In genomic region chr4:101292736-101293541, GRCm38 (mm10) we compare ENCODE assay signal across 8 mouse cellular contexts. TPM values are rescaled to one million over a fixed set of nuclear protein-coding genes. Genes with fewer than 3 reads are reported as not detected.
DNase-seq lines count a peak whose midpoint lies in the region; ATAC-seq and TF ChIP-seq lines count a peak whose summit lies in the region.

No protein-coding gene starts in this region.

- peak overlapping the region; percentile 40 for H3K9ac ChIP-seq in intestine, embryonic 14.5 days (ENCODE audit: low read length)
- peak overlapping the region; percentile 60 for H3K9ac ChIP-seq in liver, embryonic 15.5 days
- peak overlapping the region; percentile 62 for H3K9ac ChIP-seq in stomach, postnatal 0 days (ENCODE audit: low read length)

- H3K36me3 ChIP-seq in intestine, embryonic 14.5 days (ENCODE audit: control insufficient read depth, insufficient read depth, low read length), result no peaks in the 10 kb centered on the region
- no peaks in the 10 kb centered on the region for H3K36me3 ChIP-seq in liver, embryonic 15.5 days (replicated peaks)
- no peaks in the 10 kb centered on the region for H3K36me3 ChIP-seq in stomach, postnatal 0 days (ENCODE audit: control insufficient read depth, insufficient read depth, low read length)

- TF ChIP-seq EP300 in stomach, postnatal 0 days (optimal IDR thresholded peaks at IDR 0.05), result no peak

- H3K4me1 ChIP-seq in intestine, embryonic 14.5 days (replicated peaks; ENCODE audit: control insufficient read depth, insufficient read depth, low read length), result peaks cover 8% of the 10 kb centered on the region
- peaks cover 30% of the 10 kb centered on the region for H3K4me1 ChIP-seq in liver, embryonic 15.5 days (replicated peaks)
- H3K4me1 ChIP-seq in stomach, postnatal 0 days (replicated peaks; ENCODE audit: control insufficient read depth, insufficient read depth), result 0 out of 2 replicates have a peak, but pooled peaks cover 3% of the 10 kb centered on the region

- peaks cover 16% of the 10 kb centered on the region for H3K27me3 ChIP-seq in intestine, embryonic 14.5 days (replicated peaks; ENCODE audit: control insufficient read depth, insufficient read depth, low read length)
- H3K27me3 ChIP-seq in liver, embryonic 15.5 days, result peaks cover 38% of the 10 kb centered on the region
- no peaks in the 10 kb centered on the region for H3K27me3 ChIP-seq in stomach, postnatal 0 days (ENCODE audit: control insufficient read depth, insufficient read depth, low read length)

- peak overlapping the region; percentile 69 for H3K27ac ChIP-seq in intestine, embryonic 14.5 days (ENCODE audit: low read depth)
- H3K27ac ChIP-seq in liver, embryonic 15.5 days (replicated peaks), result peak overlapping the region; percentile 87
- peak overlapping the region; percentile 90 for H3K27ac ChIP-seq in stomach, postnatal 0 days (replicated peaks)

- ATAC-seq in common myeloid progenitor, adult 5-6 weeks (replicated peaks; ENCODE audit: low read depth, poor library complexity, severe bottlenecking), result peak; percentile 73
- peak; percentile 54 for ATAC-seq in intestine, embryonic 14.5 days (replicated peaks; ENCODE audit: low FRiP score, low TSS enrichment, low read depth)
- ATAC-seq in liver, embryonic 15.5 days (ENCODE audit: insufficient read depth), result peak; percentile 36
- peak; percentile 57 for ATAC-seq in stomach, postnatal 0 days (ENCODE audit: low FRiP score, low TSS enrichment)

- H3K4me3 ChIP-seq in intestine, embryonic 14.5 days (ENCODE audit: low read depth, low read length), result peak overlapping the region; percentile 34
- peak overlapping the region; percentile 62 for H3K4me3 ChIP-seq in liver, embryonic 15.5 days (replicated peaks)
- peak overlapping the region; percentile 49 for H3K4me3 ChIP-seq in stomach, postnatal 0 days (ENCODE audit: low read depth, low read length)

- no peak for TF ChIP-seq CTCF in stomach, postnatal 0 days (IDR thresholded peaks at IDR 0.05; ENCODE audit: low read depth)

- 1% methylated on average over 49 of the region's 49 CpGs for WGBS in intestine, embryonic 14.5 days
- WGBS in liver, embryonic 15.5 days (ENCODE audit: insufficient replicate concordance), result under 1% methylated on average over 49 of the region's 49 CpGs
- 3% methylated on average over 49 of the region's 49 CpGs for WGBS in stomach, postnatal 0 days

- no peaks in the 10 kb centered on the region for H3K9me3 ChIP-seq in intestine, embryonic 14.5 days (ENCODE audit: control insufficient read depth, low read length)
- no peaks in the 10 kb centered on the region for H3K9me3 ChIP-seq in liver, embryonic 15.5 days (replicated peaks)
- no peaks in the 10 kb centered on the region for H3K9me3 ChIP-seq in stomach, postnatal 0 days (ENCODE audit: control insufficient read depth, low read length)

- H3K4me2 ChIP-seq in intestine, embryonic 14.5 days (ENCODE audit: low read length), result peak overlapping the region; percentile 83
- peak overlapping the region; percentile 90 for H3K4me2 ChIP-seq in liver, embryonic 15.5 days
- peak overlapping the region; percentile 84 for H3K4me2 ChIP-seq in stomach, postnatal 0 days (replicated peaks; ENCODE audit: low read depth)

- peak; percentile 13 to 34 for DNase-seq in right cerebral cortex, adult 2 months (ENCODE audit: low spot score in 2 of 2)
- no peak for DNase-seq in right cerebral cortex, postnatal 36 days (ENCODE audit: low spot score in 2 of 2)
- peak; percentile 40 to 64 for DNase-seq in gastrocnemius, postnatal 4 days (ENCODE audit: low spot score in 2 of 2)
- peak; percentile 79 for DNase-seq in intestine, embryonic 14.5 days (ENCODE audit: low spot score)
- DNase-seq in natural killer cell, adult 2 months (ENCODE audit: low spot score in 2 of 2), result peak; percentile 52 to 67
- peak; percentile 58 for DNase-seq in stomach, postnatal 0 days (ENCODE audit: low spot score)

RNA-seq across cellular contexts. Expression of gene Jak1, which starts 27.9 kb away (rescaled TPM):
- total RNA-seq in common myeloid progenitor, adult 5-6 weeks (2017), result 93.4 and 111 TPM in 2 replicates
- total RNA-seq in gastrocnemius, postnatal 4 days (2021), result 100 to 1,000 TPM; 108 to 117 TPM
- polyA plus RNA-seq in intestine, embryonic 14.5 days (2014; fragmentation: Nextera tagmentation; extraction: Ambion mirVana), result 83.2 and 91.9 TPM in 2 replicates
- 42.4 and 44.7 TPM in 2 replicates for polyA plus RNA-seq in liver, embryonic 15.5 days (2015; fragmentation: Nextera tagmentation; extraction: Ambion mirVana)
- polyA plus RNA-seq in stomach, postnatal 0 days (2015; fragmentation: Nextera tagmentation; extraction: Ambion mirVana), result 34.1 and 34.3 TPM in 2 replicates

Comparison
In these comparisons a context has a peak if more than half of its experiments do, and no peak if none do; other contexts are left out.
1. DNase-seq: peak in right cerebral cortex, adult 2 months (2 of 2), gastrocnemius, postnatal 4 days (2 of 2), intestine, embryonic 14.5 days (single experiment), natural killer cell, adult 2 months (2 of 2) and stomach, postnatal 0 days (single experiment); none in right cerebral cortex, postnatal 36 days (0 of 2).
2. Peak in every context shown above with its lines, with median percentiles within 50 percentile points of each other: ATAC-seq, H3K27ac ChIP-seq, H3K4me2 ChIP-seq, H3K4me3 ChIP-seq and H3K9ac ChIP-seq.